Mouse (Mus musculus): ENCODE data around the gene Hebp1. TPM values are rescaled to one million over a fixed set of nuclear protein-coding genes. Genes with fewer than 3 reads are reported as not detected.

Gene Hebp1
- total RNA-seq (2021), result 10 to 100 TPM; 84.3 to 93.4 TPM
- long read RNA-seq, partial matches to known transcripts, result 1 of 4 reads
- long read RNA-seq, other reads (novel, unspliced or antisense), result 0 of 4 reads

DNA sequence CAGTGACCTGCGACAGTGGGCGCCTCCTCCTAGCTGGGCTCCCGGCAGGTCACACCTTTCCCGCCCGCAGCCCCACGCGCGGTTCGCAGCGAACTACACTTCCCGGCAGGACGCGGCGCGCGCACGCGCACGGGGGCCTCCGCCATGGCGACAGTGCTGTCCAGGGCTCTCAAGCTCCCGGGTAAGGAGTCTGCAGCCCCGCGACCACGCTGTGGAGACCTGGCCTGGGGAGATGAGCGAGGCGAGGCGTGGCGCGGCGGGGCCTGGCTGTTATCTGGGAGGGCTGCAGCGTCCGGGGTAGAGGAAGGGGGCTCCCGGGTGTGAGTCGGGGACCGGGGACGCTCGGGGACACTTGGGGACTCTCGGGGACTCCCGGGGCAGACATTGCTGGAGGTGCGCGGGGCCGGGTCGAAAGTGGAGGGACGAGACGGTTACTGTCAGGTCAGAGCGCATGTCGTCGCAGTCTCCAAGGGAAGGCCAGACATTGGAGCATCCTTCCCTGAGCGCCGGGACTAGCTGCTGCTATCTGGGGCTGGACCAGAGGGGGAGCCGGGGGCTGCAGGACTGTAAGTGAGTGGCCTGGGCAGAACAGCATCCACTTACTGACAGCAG, at the start of gene Hebp1, which contains the start of gene Fam234b:
Gene Hebp1 (minus strand): TSS at position 102 of the 612 bp plus-strand sequence.
Gene Fam234b (plus strand): TSS at position 57 of the 612 bp plus-strand sequence.
- DNase-seq (ENCODE audit: low spot score in 2 of 2), result peak; percentile 80 to 88

DNA sequence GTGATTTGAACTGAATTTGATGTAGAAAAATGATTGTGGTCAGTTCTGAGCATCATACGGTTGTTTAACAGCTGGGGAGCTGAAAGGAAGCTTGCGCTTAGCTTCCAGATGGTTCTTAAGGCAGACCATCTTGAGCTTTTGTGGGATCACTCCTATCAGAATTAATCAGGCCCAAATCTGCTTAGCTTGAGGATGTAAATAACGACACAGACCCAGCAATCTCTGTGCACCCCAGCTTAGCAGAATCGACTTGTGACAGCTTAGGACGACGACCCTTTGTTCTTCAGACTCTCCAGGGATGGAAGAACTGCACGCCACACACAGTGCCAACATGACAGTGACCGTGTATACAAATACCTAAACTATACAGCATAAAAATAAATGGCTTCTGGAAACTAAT, 47.8 kb upstream of the Hebp1 start:
- no peak for DNase-seq (ENCODE audit: low spot score in 2 of 2)

DNA sequence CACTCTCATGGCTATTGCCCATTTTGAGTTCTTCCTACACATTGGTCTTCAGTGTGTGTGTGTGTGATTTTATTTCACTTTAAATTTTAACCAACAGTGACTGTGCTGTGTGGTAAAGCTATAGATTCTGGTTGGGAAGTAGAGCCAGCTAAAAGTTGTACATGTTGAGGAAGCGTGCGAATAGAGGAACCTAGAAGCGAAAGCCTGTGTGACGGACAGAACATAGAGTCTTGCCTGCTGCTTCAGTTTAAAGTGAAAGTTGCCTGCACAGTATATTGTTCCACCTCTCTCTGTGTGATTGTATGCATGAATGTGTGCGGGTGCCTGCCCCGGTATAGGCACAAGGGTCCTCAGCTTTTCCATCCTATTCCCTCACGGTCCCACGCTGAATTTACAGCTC, 42.5 kb upstream of the Hebp1 start:
- no peak for DNase-seq (ENCODE audit: low spot score in 2 of 2)

DNA sequence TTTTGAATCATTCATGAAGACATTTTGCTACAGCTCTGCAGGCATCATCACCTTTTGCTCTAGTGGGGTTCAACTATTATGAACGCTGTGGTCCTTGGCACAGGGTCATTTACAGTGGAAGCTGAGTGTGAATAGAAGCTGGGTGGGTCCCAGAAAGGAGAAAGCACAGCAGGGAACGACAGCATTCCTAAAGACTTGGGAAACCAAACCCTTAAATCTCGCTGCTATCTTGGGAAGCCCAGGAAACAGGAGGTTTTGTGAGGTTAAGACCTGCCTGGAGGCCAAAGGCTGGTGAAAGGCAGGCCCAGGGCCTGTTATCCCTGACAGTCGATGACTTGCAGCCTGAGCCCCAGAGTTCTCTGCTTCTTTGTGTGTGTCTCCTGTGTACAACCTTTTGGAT, 40.4 kb upstream of the Hebp1 start:
- DNase-seq (ENCODE audit: low spot score in 2 of 2), result no peak

DNA sequence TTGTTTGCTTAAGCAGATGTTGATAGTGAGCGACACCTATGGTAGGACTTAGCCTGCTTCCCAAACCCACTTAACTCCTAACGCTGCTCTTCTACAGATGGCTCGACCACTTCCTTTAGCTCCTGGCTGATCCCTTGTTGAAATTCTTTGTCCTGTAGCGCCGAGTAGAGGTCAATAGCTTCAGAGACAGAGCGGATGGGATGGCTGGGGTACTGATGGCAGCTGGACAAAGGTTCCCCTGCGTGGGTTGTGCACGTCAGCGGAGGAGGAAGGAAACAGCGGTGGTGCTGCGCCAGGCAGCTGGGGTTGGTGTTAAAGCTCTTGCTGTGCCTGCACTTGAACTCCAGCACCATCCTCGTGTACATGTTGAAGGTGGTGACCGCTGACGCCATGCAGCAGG, 39.5 kb upstream of the Hebp1 start:
- DNase-seq (ENCODE audit: low spot score in 2 of 2), result no peak

DNA sequence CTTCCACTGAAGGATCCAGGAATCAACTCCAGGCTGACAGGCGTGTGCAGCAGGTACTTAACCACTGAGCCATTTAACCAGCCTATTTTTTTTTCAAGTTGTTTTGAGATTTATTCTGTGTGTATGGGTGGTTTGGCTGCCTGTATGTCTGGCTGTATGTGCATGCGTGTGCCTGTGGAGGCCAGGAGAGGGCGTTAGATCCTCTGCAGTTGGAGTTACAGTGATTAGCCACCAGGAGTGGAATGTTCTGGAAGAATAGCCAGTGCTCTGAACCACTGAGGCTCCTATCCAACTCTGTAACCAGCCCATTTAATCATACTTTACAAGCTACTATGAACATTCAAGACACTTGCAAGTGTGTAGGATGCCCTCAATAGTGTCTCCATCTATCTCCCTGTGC, 38.8 kb upstream of the Hebp1 start:
- DNase-seq (ENCODE audit: low spot score in 2 of 2), result no peak

DNA sequence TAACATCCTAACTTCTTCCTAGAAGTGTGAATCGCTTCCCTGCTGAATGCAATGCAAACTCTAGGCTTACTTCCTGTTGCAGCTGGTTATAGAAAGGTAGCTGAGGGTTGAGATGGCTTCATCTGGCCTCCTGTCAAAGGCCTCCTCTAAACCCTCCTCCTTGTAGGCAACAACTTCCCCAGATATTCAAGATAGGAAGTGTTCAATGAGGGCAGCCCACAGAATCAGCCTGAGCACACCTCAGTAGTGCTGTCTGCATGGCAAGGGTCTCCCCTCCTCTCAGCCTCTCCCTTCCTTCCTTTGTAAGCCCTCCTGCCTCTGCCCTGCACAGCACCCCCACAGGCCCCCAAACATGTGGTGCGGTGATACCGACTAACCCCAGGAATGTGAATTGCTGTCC, 37.9 kb upstream of the Hebp1 start:
- DNase-seq (ENCODE audit: low spot score in 2 of 2), result no peak

DNA sequence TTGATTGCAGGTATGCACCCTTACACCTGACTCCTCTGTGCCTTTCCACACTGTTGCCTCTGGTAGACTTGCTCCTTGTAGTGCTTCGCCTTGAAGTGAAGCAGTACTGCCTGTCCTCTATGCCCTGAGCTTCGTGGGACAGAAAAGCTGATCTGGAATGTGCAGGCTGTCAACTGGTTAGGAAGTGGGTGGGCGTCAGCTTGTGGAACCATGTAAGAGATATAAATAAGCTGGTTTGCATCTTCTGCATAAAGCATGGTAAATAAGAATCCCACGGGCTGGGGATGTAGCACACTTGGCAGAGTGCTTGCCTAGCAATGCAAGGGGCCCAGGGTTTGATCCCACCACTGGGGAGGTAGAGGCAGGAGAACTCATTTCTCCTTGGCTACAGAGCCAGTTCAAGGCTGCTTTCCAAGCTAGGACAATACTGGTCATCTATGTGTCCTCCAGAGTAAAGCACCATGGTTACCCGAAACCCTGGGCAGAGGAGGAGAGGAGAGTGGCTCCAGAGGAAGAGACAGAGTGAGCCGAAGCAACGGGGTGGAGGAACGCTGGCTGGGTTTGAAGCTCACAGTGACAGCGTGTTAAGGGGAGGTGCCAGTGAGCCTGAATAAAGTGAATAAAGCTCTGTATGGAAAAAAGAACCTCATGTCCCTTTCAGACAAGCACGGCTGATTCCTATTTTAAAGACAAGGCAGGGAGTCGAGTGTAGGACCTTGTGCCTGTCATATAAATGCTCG, 34.8 kb upstream of the Hebp1 start:
- peak in 1 of 2 experiments; percentile 59 for DNase-seq (ENCODE audit: low spot score in 2 of 2)

DNA sequence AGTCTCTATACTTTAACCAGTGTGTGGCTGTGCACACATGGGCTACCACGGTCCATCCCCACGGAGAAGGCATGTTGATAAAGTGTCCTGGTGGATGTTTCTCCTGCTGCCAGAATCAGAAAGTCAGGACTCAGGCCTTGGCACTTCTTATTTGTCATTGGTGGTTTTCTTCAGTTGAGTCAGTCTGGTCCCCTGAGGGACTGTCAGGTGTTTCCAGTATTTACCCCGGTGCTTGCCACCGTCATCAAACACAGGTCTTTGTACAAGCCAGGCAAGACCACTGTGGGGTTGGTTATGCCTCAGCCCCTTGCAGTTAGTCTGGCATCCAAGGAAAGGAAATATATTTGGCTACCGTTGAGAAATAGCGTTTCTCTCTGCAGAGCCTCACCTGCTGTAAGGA, 32.8 kb upstream of the Hebp1 start:
- no peak for DNase-seq (ENCODE audit: low spot score in 2 of 2)

DNA sequence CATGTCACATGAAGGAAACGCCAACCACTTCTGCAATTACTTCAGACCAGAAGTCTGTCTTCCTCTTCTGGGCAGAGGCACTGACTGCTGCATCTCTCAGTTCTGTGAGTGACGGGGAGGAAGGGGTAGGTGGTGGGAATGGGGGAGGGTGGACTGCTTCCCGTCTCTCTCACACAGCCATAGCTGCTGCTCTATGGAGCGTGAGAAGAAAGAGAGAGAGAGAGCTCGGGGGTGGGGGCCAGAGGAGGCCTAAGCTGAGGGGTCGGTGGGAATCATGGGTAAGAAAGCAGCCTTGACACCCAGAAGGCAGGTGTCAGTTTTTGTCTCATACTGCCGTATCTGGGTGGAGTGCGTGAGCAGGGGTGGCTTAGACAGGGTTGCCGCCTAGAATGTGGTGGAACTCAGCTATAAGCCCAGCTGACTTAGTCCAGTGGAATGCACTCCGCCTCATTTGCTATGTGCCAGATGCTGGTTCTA, 30.7 kb upstream of the Hebp1 start:
- DNase-seq (ENCODE audit: low spot score in 2 of 2), result no peak

DNA sequence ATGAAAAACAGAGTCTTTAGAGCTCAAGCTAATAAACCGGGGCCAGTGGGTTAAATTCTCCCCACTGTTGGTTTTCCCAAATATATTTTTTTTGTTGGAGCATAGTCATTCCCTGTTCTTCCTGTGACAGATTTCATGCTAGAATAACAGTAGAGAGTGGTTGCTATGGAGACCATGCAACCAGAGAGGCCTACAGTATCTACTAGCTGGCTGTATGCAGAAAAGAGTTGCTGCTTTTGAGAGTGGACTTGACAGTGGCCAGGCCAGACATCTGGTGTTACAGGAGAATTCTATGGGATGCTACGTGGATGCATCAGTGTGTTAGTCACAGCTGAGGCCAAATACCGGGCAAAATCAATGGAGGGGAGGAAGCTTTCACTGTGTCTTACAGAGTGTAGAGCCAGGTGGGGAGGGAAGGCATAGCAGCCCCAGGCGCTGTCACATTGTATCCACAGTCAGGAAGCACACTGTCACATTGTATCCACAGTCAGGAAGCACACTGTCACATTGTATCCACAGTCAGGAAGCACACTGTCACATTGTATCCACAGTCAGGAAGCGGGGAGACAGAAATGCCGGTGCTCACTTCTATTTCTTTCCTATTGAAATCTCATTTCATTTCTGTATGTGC, 26.1 kb upstream of the Hebp1 start:
- DNase-seq (ENCODE audit: low spot score in 2 of 2), result peak in 1 of 2 experiments; percentile 66

DNA sequence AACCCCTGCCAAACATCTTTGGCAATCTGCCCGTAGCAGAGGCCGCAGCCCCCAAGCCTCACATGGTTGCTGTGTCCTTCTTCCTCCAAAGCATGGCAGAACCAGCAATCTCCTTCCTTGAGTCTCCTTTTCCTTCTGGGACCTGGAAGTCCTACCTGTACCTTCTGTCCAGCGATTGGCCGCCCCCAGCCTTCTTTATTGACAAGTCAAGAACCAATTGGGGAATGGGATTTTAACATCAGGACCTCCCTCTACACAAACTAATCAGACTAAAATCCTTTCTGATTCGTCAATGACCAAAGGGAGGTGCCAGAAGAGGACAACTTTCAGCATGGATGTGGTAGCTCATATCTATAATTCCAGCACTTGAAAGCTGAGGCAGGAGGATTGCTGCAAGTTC, 22.1 kb upstream of the Hebp1 start:
- no peak for DNase-seq (ENCODE audit: low spot score in 2 of 2)

DNA sequence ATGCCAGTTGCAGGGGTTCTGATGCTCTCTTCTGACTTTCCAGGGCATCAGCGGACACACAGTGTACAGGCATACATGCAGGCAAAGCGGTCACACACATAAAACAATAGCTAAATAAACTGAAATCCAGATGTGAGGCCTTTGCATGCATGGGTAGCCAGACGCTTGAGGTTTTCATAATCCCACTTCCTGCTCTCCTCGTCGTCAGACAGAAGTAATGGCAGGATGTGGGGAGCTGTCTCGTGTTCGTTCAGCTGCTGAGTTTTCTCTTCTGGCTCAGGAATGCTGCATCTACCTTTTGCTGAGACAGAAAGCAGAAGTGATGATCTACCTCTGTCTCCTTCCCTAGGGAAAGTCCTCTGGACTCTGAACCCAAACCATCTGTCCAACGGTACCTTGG, 20.5 kb upstream of the Hebp1 start:
- DNase-seq (ENCODE audit: low spot score in 2 of 2), result no peak

DNA sequence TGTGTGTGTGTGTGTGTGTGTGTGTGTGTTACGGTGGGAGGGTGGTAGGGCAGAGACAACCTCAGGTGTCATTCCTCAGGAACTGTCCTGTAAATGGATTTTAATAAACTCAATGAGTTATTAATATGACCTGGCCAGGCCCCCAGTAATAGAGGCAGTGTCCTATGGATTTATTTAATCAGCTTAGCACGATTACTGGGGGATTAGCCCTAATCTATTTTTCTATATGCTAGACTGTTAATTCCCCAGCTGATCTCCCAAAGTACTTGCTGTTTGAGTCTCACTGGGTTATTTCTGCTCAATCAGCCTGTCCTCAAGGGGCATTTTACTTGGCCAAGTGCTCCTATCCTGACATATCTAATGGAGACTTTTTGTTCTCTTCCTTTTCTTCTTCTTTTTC, 14.8 kb upstream of the Hebp1 start:
- DNase-seq (ENCODE audit: low spot score in 2 of 2), result no peak

DNA sequence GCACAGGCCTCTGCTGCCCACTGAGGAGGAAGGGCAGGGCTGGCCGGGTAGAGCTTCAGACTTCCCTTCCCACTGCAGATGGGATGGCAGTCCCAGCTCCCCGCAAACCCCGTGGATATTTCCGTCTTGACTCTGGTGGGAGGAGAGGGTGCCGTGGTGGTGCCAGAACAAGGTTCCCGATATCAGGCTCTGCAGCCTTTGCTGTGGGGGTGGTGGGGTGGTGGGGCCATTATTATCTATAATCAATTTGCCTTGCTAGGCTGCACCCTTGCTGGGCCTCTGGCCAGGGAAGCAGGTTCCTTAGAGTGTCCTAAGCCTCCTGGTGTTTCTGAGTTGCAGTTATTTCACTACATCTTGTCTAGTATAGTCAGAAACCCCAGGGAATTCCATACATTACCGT, 13.3 kb upstream of the Hebp1 start:
- no peak for DNase-seq (ENCODE audit: low spot score in 2 of 2)

DNA sequence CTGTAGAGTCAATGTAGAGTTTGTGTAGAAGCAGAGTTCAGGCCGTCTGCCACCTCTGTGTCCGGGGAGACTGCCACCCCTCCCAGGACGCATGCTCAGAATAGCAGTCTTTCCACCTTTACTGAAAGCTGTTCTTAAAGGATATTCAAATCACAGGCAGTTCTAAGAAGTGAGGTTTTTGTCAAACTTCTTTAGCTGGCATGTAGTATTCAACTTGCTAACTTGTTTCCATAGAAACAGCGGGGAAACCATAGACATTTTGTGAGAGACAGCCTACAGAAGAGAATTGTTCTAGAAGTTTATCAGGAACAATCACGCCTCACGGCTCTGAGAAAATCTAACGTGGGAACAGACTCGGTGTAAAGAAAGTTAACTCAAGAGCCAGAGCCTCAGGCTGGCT, 9.1 kb upstream of the Hebp1 start:
- no peak for DNase-seq (ENCODE audit: low spot score in 2 of 2)

DNA sequence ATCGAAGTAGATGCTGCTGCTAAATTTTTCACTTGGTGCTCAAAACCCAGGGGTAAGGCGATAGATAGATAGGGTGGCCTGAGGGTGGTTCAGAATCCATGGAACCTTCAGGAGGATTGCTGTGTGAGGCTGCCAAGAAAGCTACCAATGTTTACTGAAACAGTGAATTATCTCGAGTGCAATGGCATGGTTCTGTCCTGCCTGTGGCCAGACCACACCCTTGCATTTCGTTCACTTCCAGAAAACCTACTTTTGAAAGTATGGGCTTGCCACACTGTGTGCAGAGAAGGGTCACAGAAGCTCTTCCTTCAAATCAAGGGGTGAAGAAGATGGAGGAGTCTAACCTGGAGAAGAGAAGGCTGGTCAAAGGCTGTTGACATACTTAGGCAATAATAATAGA, 8.0 kb upstream of the Hebp1 start:
- no peak for DNase-seq (ENCODE audit: low spot score in 2 of 2)

DNA sequence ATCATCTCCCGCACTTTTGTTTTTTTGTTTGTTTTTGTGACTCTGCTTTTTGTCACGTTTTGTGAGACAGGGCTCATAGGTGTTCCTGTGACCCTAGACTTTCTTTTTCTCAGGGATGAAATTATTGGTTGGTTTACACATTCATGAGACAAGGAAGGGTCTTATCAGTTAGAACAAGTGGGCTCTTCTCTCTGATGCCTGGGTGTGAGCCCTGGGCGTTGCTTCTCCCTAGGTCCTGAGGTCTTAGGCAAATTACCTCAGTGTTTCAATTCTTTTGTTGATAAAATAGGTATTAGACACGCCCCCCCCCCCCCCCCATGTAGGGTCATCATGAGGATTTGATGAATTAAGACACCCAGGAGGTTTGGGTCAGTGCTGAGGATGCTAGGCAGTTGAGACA, 7.0 kb upstream of the Hebp1 start:
- no peak for DNase-seq (ENCODE audit: low spot score in 2 of 2)

DNA sequence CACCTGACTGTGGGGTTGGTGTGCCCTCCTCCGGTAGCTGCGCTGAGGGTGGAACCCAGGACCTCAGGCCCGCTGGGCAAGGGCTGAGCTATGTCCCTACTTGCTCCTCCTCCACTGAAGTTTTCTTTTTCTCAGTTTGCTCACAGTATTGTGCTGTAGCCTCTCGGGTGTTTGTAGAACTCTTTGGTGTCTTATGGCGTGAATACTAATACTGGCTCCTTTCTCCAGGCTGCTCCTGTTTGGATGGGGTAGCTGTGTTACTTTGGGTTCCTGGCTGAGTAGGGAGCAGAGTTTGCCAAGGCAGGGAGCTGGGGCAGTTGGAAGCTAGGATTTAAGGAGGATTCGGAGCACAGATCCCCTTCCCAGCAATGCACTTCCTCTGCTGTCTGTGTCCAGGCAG, 5.9 kb upstream of the Hebp1 start:
- peak in 1 of 2 experiments; percentile 36 for DNase-seq (ENCODE audit: low spot score in 2 of 2)

DNA sequence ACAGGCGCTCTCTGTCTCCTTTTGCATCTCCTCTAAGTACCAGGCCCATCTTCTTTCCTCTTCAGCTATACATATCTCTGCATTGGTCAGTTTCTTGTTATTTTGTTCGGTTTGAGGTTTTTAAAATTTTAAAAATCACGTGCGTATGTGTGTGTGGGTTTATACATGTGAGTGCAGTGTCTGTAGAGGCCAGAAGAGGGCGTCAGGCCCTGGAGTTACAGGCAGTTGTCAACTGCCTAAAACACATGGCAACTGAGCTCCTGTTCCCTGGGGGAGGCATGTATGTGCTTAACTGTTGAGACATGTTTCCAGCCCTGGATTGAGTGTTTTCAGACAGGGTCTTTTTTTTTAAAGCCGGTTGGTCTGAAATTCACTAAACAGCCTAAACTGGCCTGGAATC, 4.8 kb upstream of the Hebp1 start:
- no peak for DNase-seq (ENCODE audit: low spot score in 2 of 2)

DNA sequence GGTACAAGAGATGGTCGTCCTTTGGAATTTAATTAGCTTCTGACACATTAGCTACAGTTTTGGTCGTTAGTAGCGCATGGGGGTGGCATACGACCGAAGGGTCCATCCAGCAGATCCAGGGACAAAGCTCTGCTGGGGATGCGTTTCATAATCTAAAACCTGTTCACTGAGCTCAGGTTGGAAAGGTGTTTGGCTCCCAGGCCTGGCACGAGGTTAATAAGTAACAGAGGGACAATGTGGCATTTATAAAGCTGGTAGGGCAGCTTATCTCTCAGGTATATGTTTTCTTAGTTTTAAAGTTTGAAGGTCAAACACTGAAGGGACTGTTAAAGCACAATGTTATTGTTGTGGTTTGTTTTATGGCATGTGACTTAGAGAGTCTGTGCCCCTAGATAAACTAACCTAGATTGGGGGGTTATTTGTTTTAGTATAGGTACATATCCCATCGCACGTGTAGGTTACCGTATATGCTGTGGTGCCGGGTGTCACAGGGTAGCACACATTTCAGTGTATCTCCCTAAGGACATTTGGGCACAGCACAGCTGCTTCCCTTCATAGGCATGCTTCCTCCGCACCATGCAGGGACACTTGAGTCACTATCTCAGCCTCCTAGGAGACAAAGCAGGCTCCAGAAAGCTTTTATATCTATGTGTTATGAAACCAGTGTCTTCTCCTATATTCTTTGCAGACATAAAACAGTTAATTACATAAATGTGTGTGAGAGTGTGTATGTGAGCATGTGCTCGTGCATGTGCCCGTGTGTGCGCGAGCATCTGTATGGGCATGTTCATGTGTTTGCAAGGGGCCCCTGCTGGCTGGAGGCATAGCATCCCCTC, 2.5 kb upstream of the Hebp1 start:
- peak in 1 of 2 experiments; percentile 41 for DNase-seq (ENCODE audit: low spot score in 2 of 2)

All from layer of hippocampus, adult 18-20 months (tissue).